Mouse (Mus musculus) stomach, embryonic 16.5 days (tissue): ENCODE results near the gene Pde4d. TPM values are rescaled to one million over a fixed set of nuclear protein-coding genes. Genes with fewer than 3 reads are reported as not detected.

ENCODE experiments used
- ATAC-seq: fragments of 200-750 bp; cut with Nextera tagmentation; 2 replicates; pipeline ENCODE4 v1.8.0; 2017; ENCODE audit warnings: moderate number of reproducible peaks, moderate TSS enrichment; ENCODE audit not compliant: insufficient read depth, low FRiP score
- H3K27ac ChIP-seq: fragments of 300-500 bp; sonication (generic); 2 replicates; pipeline ENCODE4 v1.5.1; 2014; ENCODE audit warnings: low read length
- H3K27me3 ChIP-seq: fragments of 300-500 bp; sonication (generic); 2 replicates; pipeline ENCODE4 v1.6.1; 2014; ENCODE audit warnings: low read length, control low read depth, mixed read lengths; ENCODE audit not compliant: control insufficient read depth, insufficient read depth
- H3K36me3 ChIP-seq: fragments of 300-500 bp; sonication (generic); 2 replicates; pipeline ENCODE4 v1.6.1; 2014; ENCODE audit warnings: low read length; ENCODE audit not compliant: control insufficient read depth, insufficient read depth
- H3K4me1 ChIP-seq: fragments of 300-500 bp; sonication (generic); 2 replicates; pipeline ENCODE4 v1.6.1; 2014; ENCODE audit warnings: low read length, control low read depth, mixed read lengths; ENCODE audit not compliant: control insufficient read depth, insufficient read depth
- H3K4me2 ChIP-seq: fragments of 300-500 bp; sonication (generic); 2 replicates; pipeline ENCODE4 v1.6.1; 2014; ENCODE audit warnings: low read depth, low read length, mixed read lengths
- H3K4me3 ChIP-seq: fragments of 300-500 bp; sonication (generic); replicated peaks from 2 replicates; pipeline ENCODE4 v1.5.1; 2014; ENCODE audit warnings: mild to moderate bottlenecking, low read length
- H3K9ac ChIP-seq: fragments of 300-500 bp; sonication (generic); 2 replicates; pipeline ENCODE4 v1.6.1; 2014; ENCODE audit warnings: low read length
- H3K9me3 ChIP-seq: fragments of 300-500 bp; sonication (generic); replicated peaks from 2 replicates; pipeline ENCODE4 v1.6.1; 2016; ENCODE audit warnings: low read length, control low read depth; ENCODE audit not compliant: control insufficient read depth
- WGBS: fragments of 180-500 bp; shearing (Covaris S2); extraction: QIAGEN DNeasy Blood & Tissue Kit; methylation state at CpG from one replicate; pipeline ENCODE4 v1.1.7; 2014; 5-methylcytosine and 5-hydroxymethylcytosine counted together
- polyA plus RNA-seq: library from polyadenylated mRNA; unstranded; fragments of >200 nt; fragmentation: Nextera tagmentation; extraction: Ambion mirVana; gene quantifications from 2 replicates; pipeline ENCODE4 v1.2.1, GENCODE M21; 2015

The Pde4d gene
- polyA plus RNA-seq, 1 experiment from 2014 or later = 22.1 TPM

DNA sequence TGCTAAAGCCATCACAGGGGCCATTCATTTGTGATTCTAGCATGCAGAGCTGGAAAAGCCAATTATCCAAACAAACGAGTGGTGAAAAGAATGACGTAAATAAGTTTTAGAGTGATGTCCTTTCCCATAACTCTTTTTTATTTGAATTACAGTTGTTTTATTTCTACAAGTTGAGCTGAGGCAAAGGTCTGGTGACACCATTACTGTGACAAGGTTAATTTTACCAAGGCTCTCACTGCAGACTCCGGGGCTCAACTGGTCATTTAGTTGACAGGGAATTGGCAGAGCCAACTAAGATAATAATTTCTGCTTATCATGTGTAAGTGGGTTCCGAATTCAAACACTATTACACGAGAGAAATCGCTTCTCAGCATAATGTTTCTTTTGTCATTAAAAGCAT is 731.6 kb downstream of the Pde4d start:
- Histone ChIP-seq H3K4me3 (no peak overlapping the region), H3K9ac (no peak overlapping the region), H3K36me3 (no peaks in the 10 kb centered on the region), H3K9me3 (no peaks in the 10 kb centered on the region), H3K27ac (no peak overlapping the region), H3K4me1 (no peaks in the 10 kb centered on the region), H3K4me2 (no peak overlapping the region), H3K27me3 (no peaks in the 10 kb centered on the region)
- 54% methylated on average over 6 of the region's 6 CpGs for WGBS
- ATAC-seq = no peak

DNA sequence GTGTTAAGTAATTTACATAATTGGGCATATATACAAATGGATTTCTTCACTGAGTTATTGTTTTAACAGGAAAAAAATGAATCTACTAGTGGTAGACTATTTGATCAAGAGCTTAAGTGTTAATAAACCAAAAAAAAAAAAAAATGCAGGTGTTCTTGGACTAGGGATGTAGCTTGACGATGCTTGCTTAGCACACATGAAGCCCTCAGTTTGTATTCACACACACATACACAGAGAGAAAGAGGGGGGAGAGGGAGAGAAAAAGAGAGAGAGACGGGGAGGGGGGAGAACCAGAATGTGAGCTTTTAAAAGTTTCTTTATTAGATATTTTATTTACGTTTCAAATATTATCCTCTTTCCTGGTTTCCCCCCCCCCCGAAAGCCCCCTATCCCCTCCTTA is 740.9 kb downstream of the Pde4d start:
- Histone ChIP-seq H3K4me1 (no peaks in the 10 kb centered on the region), H3K27me3 (no peaks in the 10 kb centered on the region), H3K4me2 (no peak overlapping the region), H3K36me3 (no peaks in the 10 kb centered on the region), H3K9me3 (no peaks in the 10 kb centered on the region), H3K27ac (no peak overlapping the region), H3K4me3 (no peak overlapping the region), H3K9ac (no peak overlapping the region)
- no peak for ATAC-seq
- WGBS = 68% methylated on average over 4 of the region's 4 CpGs

DNA sequence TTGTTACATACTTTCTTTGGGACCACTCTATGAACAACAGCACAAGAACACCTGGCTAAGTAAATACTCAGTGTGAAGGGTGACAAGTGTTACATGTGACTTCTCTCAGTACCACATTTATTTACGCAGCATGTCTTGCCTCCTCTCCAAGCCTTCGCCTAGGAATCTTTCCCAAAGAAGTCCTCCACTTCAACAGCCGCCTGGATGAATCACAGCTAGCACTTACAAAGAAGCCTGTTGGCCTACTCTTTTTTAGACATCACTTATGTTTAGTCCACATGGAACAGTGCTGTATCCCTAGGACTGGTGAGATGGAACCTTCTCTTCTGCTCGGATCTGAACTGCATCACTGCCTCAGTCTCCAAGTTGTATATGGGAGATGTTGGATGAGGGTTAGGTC is 741.4 kb downstream of the Pde4d start:
- Histone ChIP-seq H3K36me3 (no peaks in the 10 kb centered on the region), H3K9me3 (no peaks in the 10 kb centered on the region), H3K4me1 (no peaks in the 10 kb centered on the region), H3K9ac (no peak overlapping the region), H3K4me2 (no peak overlapping the region), H3K4me3 (no peak overlapping the region), H3K27ac (no peak overlapping the region), H3K27me3 (no peaks in the 10 kb centered on the region)
- ATAC-seq = no peak
- WGBS = 65% methylated on average over 4 of the region's 4 CpGs

DNA sequence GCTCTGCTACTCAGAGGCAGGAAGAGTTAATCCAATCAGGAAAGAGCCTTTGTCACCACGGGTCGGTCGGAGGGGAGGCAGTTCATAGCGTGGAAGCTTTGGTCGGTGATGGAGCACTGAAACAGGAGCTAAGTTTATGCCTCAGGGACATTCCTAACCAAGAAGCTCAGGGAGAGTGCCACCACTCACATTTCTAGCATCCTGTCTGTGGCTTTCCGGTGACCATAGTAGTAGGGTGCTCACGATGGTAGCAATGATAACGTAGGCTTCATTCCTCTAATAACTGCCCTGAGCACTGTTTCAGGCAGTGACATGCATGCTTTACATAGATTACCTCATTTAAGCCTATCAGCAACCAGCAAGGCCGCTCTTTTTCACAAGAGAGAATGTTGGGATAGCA is 755.8 kb downstream of the Pde4d start:
- Histone ChIP-seq H3K4me1 (no peaks in the 10 kb centered on the region), H3K9me3 (no peaks in the 10 kb centered on the region), H3K27ac (no peak overlapping the region), H3K4me2 (no peak overlapping the region), H3K27me3 (no peaks in the 10 kb centered on the region), H3K9ac (no peak overlapping the region), H3K4me3 (no peak overlapping the region), H3K36me3 (no peaks in the 10 kb centered on the region)
- 35% methylated on average over 9 of the region's 9 CpGs for WGBS
- no peak for ATAC-seq

DNA sequence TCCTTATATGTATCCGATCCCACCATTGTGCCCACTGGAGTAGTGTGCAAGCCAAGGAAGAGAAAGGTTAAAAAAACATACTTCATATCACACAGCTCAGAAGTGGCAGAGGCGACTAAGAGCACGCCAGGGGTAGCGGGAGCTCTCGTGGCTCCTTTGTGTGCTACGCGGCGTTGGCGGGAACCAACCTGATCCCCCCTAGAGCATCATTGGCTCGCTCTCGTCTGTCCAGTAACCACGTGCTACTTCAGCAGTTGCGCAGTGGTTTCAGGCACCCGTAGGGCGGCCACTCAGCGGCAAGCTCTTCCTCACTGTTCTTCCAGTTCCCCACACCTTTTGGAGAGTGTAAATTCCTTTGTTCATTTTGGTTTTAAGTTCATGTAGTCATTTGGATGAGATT is 758.9 kb downstream of the Pde4d start:
- Histone ChIP-seq H3K9me3 (no peaks in the 10 kb centered on the region), H3K9ac (no peak overlapping the region), H3K4me2 (no peak overlapping the region), H3K4me1 (peaks cover 8% of the 10 kb centered on the region; the same call in 1 of the 2 replicates), H3K27ac (no peak overlapping the region), H3K27me3 (no peaks in the 10 kb centered on the region), H3K4me3 (no peak overlapping the region), H3K36me3 (no peaks in the 10 kb centered on the region)
- WGBS = 96% methylated on average over 16 of the region's 16 CpGs
- no peak for ATAC-seq

DNA sequence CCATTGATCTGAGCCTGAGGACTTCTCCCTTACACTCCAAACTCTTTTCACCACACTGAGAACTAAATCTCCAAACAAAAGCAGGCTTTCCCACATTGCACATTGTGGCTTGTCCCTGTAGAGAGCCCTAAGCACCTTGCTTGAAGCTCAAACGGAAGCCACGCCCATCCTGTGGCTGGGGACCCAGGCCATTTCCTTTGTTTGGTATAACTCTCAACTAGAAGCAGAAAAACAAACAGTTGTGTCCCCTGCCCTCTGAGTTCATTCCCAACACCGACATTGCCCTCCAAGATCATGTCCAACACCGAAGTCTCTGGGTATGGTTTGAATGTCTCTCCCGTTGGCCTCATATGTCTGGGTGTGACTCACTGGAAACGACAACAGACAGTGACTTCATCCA is 759.7 kb downstream of the Pde4d start:
- ATAC-seq = no peak
- H3K4me3 ChIP-seq = no peak overlapping the region
- 67% methylated on average over 6 of the region's 6 CpGs for WGBS

DNA sequence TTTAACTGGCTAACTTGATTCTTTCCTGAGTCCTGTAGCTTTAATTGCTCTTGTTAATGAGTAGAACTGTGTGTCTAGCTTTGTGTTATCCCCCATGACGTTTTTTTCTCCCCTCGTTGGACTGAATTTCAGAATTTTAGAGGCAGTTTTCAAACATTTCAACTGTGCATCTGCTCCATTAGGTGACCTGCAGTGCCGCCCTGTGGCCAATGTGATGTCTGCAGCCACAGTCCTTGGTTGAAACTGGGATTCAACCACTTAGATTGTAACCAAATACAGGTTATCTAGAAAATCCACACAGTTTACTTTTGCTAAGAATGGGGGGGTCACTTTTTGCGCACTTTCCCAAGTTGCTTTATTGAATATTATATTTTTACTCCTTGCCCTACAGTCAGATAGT is 760.7 kb downstream of the Pde4d start:
- no peaks in the 10 kb centered on the region for H3K27me3 ChIP-seq
- ATAC-seq = no peak
- H3K4me3 ChIP-seq = no peak overlapping the region
- no peak overlapping the region for H3K9ac ChIP-seq
- H3K4me1 ChIP-seq = peaks cover 8% of the 10 kb centered on the region; the same call in 1 of the 2 replicates
- no peaks in the 10 kb centered on the region for H3K9me3 ChIP-seq
- 4% methylated on average over 4 of the region's 4 CpGs for WGBS
- H3K4me2 ChIP-seq = no peak overlapping the region
- H3K36me3 ChIP-seq = no peaks in the 10 kb centered on the region
- H3K27ac ChIP-seq = no peak overlapping the region

More for the DNA sequence above, 759.7 kb downstream of the Pde4d start:
- H3K9me3 ChIP-seq = no peaks in the 10 kb centered on the region
- H3K9ac ChIP-seq = no peak overlapping the region
- H3K36me3 ChIP-seq = no peaks in the 10 kb centered on the region
- H3K4me2 ChIP-seq = no peak overlapping the region
- peaks cover 8% of the 10 kb centered on the region; the same call in 1 of the 2 replicates for H3K4me1 ChIP-seq
- H3K27ac ChIP-seq = no peak overlapping the region
- no peaks in the 10 kb centered on the region for H3K27me3 ChIP-seq

DNA sequence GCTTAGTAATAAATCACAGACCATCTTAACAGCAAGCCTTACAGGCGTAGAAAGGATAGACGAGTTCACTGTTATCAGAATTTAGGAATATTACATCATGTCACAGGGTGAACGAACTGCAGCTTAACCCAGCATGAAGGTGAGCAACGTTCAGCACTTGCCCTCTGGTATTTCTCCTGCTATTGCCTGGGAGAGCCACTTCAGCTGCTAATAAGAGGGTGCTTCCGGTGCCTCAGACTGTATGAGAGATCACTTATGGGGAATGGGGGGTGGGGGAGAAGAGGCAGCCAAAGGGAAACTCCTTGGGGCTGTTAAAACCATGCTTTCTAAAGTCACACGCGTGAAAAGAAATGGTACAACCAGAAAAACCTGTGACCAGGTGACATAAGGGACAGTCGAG is 761.7 kb downstream of the Pde4d start:
- peak overlapping the region; percentile 49; the same call in 1 of the 2 replicates for H3K9ac ChIP-seq
- H3K4me1 ChIP-seq = peaks cover 8% of the 10 kb centered on the region; the same call in 1 of the 2 replicates
- no peak overlapping the region for H3K27ac ChIP-seq
- WGBS = 46% methylated on average over 8 of the region's 8 CpGs
- no peaks in the 10 kb centered on the region for H3K36me3 ChIP-seq
- H3K9me3 ChIP-seq = no peaks in the 10 kb centered on the region
- H3K4me2 ChIP-seq = peak overlapping the region; percentile 48
- H3K27me3 ChIP-seq = no peaks in the 10 kb centered on the region
- no peak for ATAC-seq
- peak overlapping the region; percentile 32 for H3K4me3 ChIP-seq

DNA sequence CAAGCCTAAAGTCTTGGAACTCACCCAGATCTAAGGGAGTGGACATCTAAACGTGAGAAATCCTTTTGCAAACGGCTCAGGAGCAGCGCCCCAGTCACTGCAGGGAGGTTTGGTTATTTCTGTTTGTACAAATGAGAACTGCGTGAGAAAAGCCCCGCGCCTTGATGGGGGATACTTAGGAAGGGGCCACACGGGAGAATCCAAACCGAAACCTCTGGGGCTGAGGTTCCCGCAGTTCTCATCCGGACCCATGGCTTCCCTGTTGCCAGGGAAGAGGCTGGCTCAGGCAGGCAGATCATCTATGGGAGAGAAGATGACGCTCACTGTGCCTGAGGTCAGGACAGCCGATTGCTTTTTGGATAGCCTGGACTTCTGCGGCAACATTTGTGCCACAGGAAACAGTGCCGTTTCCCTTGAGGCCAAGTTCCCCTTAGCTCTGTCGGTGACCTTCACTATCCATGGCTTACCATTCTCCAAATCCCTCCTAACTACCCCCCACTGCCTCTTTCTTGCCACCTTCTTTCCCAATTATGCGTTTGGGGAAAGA is 762.3 kb downstream of the Pde4d start:
- no peaks in the 10 kb centered on the region for H3K9me3 ChIP-seq
- no peak overlapping the region for H3K27ac ChIP-seq
- WGBS = 30% methylated on average over 16 of the region's 16 CpGs
- H3K4me1 ChIP-seq = peaks cover 8% of the 10 kb centered on the region; the same call in 1 of the 2 replicates
- peak overlapping the region; percentile 48 for H3K4me2 ChIP-seq
- H3K4me3 ChIP-seq = peak overlapping the region; percentile 32
- H3K36me3 ChIP-seq = no peaks in the 10 kb centered on the region
- ATAC-seq = no peak
- H3K27me3 ChIP-seq = no peaks in the 10 kb centered on the region
- H3K9ac ChIP-seq = peak overlapping the region; percentile 49; the same call in 1 of the 2 replicates
